Mouse (Mus musculus): ENCODE data around the gene Abcb6.
A peak's percentile ranks its signal among the peaks of the same experiment; 100 is the strongest.

The Abcb6 gene

GRCm38 (mm10) chr1:75208967-75209678, 28.9 kb upstream of the Abcb6 start:
- no peak for DNase-seq (ENCODE audit: low spot score in 2 of 2)

- DNase-seq (ENCODE audit: low spot score in 2 of 2): no peak
Observed at GRCm38 (mm10) chr1:75201236-75201635, 21.0 kb upstream of the Abcb6 start.

- peak in 1 of 2 experiments; percentile 34 for DNase-seq (ENCODE audit: low spot score in 2 of 2)
Observed at GRCm38 (mm10) chr1:75192452-75192851, 12.3 kb upstream of the Abcb6 start.

GRCm38 (mm10) chr1:75191622-75192402, 11.6 kb upstream of the Abcb6 start, which contains the start of the genes Ankzf1 and Atg9a:
Ankzf1 (plus strand) TSS chr1:75192151.
Atg9a (minus strand) TSS chr1:75192196.
- peak; percentile 93 to 94 for DNase-seq (ENCODE audit: low spot score in 2 of 2)

GRCm38 (mm10) chr1:75191258-75191621, 11.0 kb upstream of the Abcb6 start:
- no peak for DNase-seq (ENCODE audit: low spot score in 2 of 2)

GRCm38 (mm10) chr1:75190577-75190976, 10.4 kb upstream of the Abcb6 start:
- no peak for DNase-seq (ENCODE audit: low spot score in 2 of 2)

- no peak for DNase-seq (ENCODE audit: low spot score in 2 of 2)
Observed at GRCm38 (mm10) chr1:75187914-75188483, 7.8 kb upstream of the Abcb6 start.

GRCm38 (mm10) chr1:75187126-75187525, 6.9 kb upstream of the Abcb6 start:
- no peak for DNase-seq (ENCODE audit: low spot score in 2 of 2)

- DNase-seq (ENCODE audit: low spot score in 2 of 2): no peak
Observed at GRCm38 (mm10) chr1:75185495-75185894, 5.3 kb upstream of the Abcb6 start.

GRCm38 (mm10) chr1:75182160-75182559, 2.0 kb upstream of the Abcb6 start:
- no peak for DNase-seq (ENCODE audit: low spot score in 2 of 2)

GRCm38 (mm10) chr1:75181377-75181870, 1.2 kb upstream of the Abcb6 start:
- no peak for DNase-seq (ENCODE audit: low spot score in 2 of 2)

- DNase-seq (ENCODE audit: low spot score in 2 of 2): no peak
Observed at GRCm38 (mm10) chr1:75180741-75181140, 549 bp upstream of the Abcb6 start.

- peak in 1 of 2 experiments; percentile 32 for DNase-seq (ENCODE audit: low spot score in 2 of 2)
Observed at GRCm38 (mm10) chr1:75179334-75180104, 673 bp downstream of the Abcb6 start.

GRCm38 (mm10) chr1:75168472-75169464, 11.4 kb downstream of the Abcb6 start, which contains the start of gene Zfand2b:
Zfand2b (plus strand) TSS chr1:75168646.
- peak; percentile 93 to 98 for DNase-seq (ENCODE audit: low spot score in 2 of 2)

- DNase-seq (ENCODE audit: low spot score in 2 of 2): no peak
Observed at GRCm38 (mm10) chr1:75168093-75168471, 12.1 kb downstream of the Abcb6 start.

- no peak for DNase-seq (ENCODE audit: low spot score in 2 of 2)
Observed at GRCm38 (mm10) chr1:75160256-75160617, 20.0 kb downstream of the Abcb6 start.

GRCm38 (mm10) chr1:75159540-75160255, 20.5 kb downstream of the Abcb6 start:
- no peak for DNase-seq (ENCODE audit: low spot score in 2 of 2)

GRCm38 (mm10) chr1:75158990-75159389, 21.2 kb downstream of the Abcb6 start:
- no peak for DNase-seq (ENCODE audit: low spot score in 2 of 2)

GRCm38 (mm10) chr1:75155837-75156236, 24.4 kb downstream of the Abcb6 start:
- DNase-seq (ENCODE audit: low spot score in 2 of 2): no peak

- no peak for DNase-seq (ENCODE audit: low spot score in 2 of 2)
Observed at GRCm38 (mm10) chr1:75148727-75149126, 31.5 kb downstream of the Abcb6 start.
